Mouse (Mus musculus): ENCODE measurements around the gene Asrgl1.

DNA sequence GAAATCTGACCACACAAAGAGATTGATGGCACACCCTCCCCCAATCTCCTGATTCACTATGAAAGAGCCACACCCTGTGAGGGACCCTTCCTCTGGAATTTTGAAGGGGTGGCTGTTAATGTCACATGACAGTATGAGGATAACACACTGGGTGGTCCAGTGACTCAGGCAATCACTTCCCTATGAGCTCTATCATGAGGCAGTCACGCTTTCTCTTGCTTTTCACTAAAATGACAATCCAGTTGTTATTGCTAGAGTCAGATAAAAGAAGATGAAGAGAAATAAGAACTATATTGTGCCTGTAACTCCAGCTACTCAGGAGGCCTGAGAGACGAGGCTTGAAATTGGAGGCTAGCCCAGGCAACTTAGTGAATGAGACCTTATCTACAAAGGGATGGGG lies 59.9 kb downstream of the Asrgl1 start:
- TF ChIP-seq CTCF (conservative IDR thresholded peaks at IDR 0.05 in 1 of 2, IDR thresholded peaks at IDR 0.05 in 1 of 2; ENCODE audit: low read depth in 2 of 2, low read length in 2 of 2) (no peak), MAX (IDR thresholded peaks at IDR 0.05; ENCODE audit: low read length) (no peak), EP300 (IDR thresholded peaks at IDR 0.05; ENCODE audit: low read length) (no peak), JUN (IDR thresholded peaks at IDR 0.05; ENCODE audit: insufficient read depth, low read depth, low read length) (no peak), USF2 (conservative IDR thresholded peaks at IDR 0.05; ENCODE audit: low read depth, low read length) (no peak), BHLHE40 (IDR thresholded peaks at IDR 0.05; ENCODE audit: low read depth, low read length) (no peak), CHD2 (IDR thresholded peaks at IDR 0.05; ENCODE audit: low read length) (no peak), KAT2A (IDR thresholded peaks at IDR 0.05; ENCODE audit: insufficient replicate concordance, low read length) (no peak), MAFK (IDR thresholded peaks at IDR 0.05; ENCODE audit: insufficient replicate concordance, low read length) (no peak), UBTF (IDR thresholded peaks at IDR 0.05; ENCODE audit: low read depth, low read length) (no peak), POLR2A (IDR thresholded peaks at IDR 0.05; ENCODE audit: low read depth, low read length) (no peak), MYC (IDR thresholded peaks at IDR 0.05; ENCODE audit: low read depth, low read length) (no peak), MXI1 (IDR thresholded peaks at IDR 0.05; ENCODE audit: low read depth, low read length) (no peak)

Measured in CH12.LX (cell line).